Mouse (Mus musculus) heart, embryonic 16.5 days (tissue): Measurements from ENCODE around the gene Rock2. TPM values are rescaled to one million over a fixed set of nuclear protein-coding genes. Genes with fewer than 3 reads are reported as not detected.

Experiments
- ATAC-seq: fragments of 200-750 bp; cut with Nextera tagmentation; replicated peaks from 2 replicates; pipeline ENCODE4 v1.8.0; 2017; ENCODE audit warnings: moderate number of reproducible peaks; ENCODE audit not compliant: insufficient read depth, low FRiP score; ENCODE audit errors: extremely low read depth
- H3K27ac ChIP-seq: fragments of 300-500 bp; sonication (generic); 2 replicates; pipeline ENCODE4 v1.5.1; 2014; ENCODE audit warnings: mild to moderate bottlenecking, low read length, control low read depth, moderate library complexity
- H3K27me3 ChIP-seq: fragments of 300-500 bp; sonication (generic); 2 replicates; pipeline ENCODE4 v1.6.1; 2014; ENCODE audit warnings: low read length, mixed read lengths; ENCODE audit not compliant: control insufficient read depth, insufficient read depth
- H3K36me3 ChIP-seq: fragments of 300-500 bp; sonication (generic); 2 replicates; pipeline ENCODE4 v1.6.1; 2014; ENCODE audit not compliant: control insufficient read depth, insufficient read depth
- H3K4me1 ChIP-seq: fragments of 300-500 bp; sonication (generic); 2 replicates; pipeline ENCODE4 v1.6.1; 2014; ENCODE audit warnings: low read length, mixed read lengths; ENCODE audit not compliant: control insufficient read depth, insufficient read depth
- H3K4me2 ChIP-seq: fragments of 300-500 bp; sonication (generic); 2 replicates; pipeline ENCODE4 v1.6.1; 2014; ENCODE audit warnings: low read depth, mild to moderate bottlenecking, control low read depth, low read length
- H3K4me3 ChIP-seq: fragments of 300-500 bp; sonication (generic); 2 replicates; pipeline ENCODE4 v1.5.1; 2014; ENCODE audit warnings: mild to moderate bottlenecking, control low read depth, low read length
- H3K9ac ChIP-seq: fragments of 300-500 bp; sonication (generic); 2 replicates; pipeline ENCODE4 v1.6.1; 2014; ENCODE audit warnings: low read length, control low read depth
- H3K9me3 ChIP-seq: fragments of 300-500 bp; sonication (generic); replicated peaks from 2 replicates; pipeline ENCODE4 v1.6.1; 2016; ENCODE audit warnings: low read length; ENCODE audit not compliant: control insufficient read depth
- WGBS: fragments of 180-500 bp; shearing (Covaris S2); extraction: QIAGEN DNeasy Blood & Tissue Kit; methylation state at CpG from one replicate; pipeline ENCODE4 v1.1.7; 2014; 5-methylcytosine and 5-hydroxymethylcytosine counted together
- polyA plus RNA-seq: library from polyadenylated mRNA; unstranded; fragments of >200 nt; fragmentation: Nextera tagmentation; extraction: Ambion mirVana; gene quantifications from 2 replicates; pipeline ENCODE4 v1.2.1, GENCODE M21; 2015

Rock2 gene
- polyA plus RNA-seq, 1 experiment from 2014 or later, result 16.8 TPM

GRCm38 (mm10) chr12:16858081-16858480, 36.6 kb upstream of the Rock2 start:
- no peak overlapping the region for H3K9ac ChIP-seq
- no peaks in the 10 kb centered on the region for H3K27me3 ChIP-seq
- no peaks in the 10 kb centered on the region for H3K36me3 ChIP-seq
- 70% methylated on average over 4 of the region's 4 CpGs for WGBS
- H3K4me3 ChIP-seq, result no peak overlapping the region
- no peaks in the 10 kb centered on the region for H3K9me3 ChIP-seq
- no peak for ATAC-seq
- no peak overlapping the region for H3K4me2 ChIP-seq
- peaks cover 8% of the 10 kb centered on the region for H3K4me1 ChIP-seq
- no peak overlapping the region for H3K27ac ChIP-seq

DNA sequence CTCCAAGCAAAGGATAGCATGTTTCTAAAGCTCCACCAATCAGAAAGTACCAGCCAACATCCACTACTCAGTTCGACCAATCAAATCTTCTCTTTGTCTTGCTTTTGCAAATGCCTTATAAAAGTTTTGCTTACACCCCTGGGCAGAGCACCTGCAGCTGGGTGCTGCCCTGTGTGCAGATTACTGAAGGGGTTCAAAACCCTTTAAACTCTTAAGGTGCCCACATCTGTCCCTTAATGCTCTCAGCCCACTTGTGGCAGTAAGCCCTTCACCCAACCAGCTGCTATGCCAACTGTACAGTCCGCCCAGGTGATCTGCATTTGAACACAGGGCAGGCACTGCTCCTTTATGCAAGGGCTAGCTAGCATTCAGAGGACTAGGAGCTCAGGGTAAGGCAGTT, 34.9 kb upstream of the Rock2 start:
- Histone ChIP-seq H3K9ac (no peak overlapping the region), H3K4me3 (no peak overlapping the region), H3K4me2 (no peak overlapping the region), H3K9me3 (no peaks in the 10 kb centered on the region), H3K36me3 (no peaks in the 10 kb centered on the region), H3K27ac (no peak overlapping the region), H3K27me3 (no peaks in the 10 kb centered on the region), H3K4me1 (no peaks in the 10 kb centered on the region)
- ATAC-seq, result no peak
- 90% methylated on average over 2 of the region's 2 CpGs for WGBS

GRCm38 (mm10) chr12:16860533-16860932, 34.2 kb upstream of the Rock2 start:
- H3K36me3 ChIP-seq, result no peaks in the 10 kb centered on the region
- no peak overlapping the region for H3K4me3 ChIP-seq
- ATAC-seq, result no peak
- no peaks in the 10 kb centered on the region for H3K4me1 ChIP-seq
- H3K27ac ChIP-seq, result no peak overlapping the region
- 84% methylated on average over 1 of the region's 1 CpGs for WGBS
- H3K4me2 ChIP-seq, result no peak overlapping the region
- no peak overlapping the region for H3K9ac ChIP-seq
- H3K27me3 ChIP-seq, result no peaks in the 10 kb centered on the region
- H3K9me3 ChIP-seq, result no peaks in the 10 kb centered on the region

GRCm38 (mm10) chr12:16860961-16861360, 33.7 kb upstream of the Rock2 start:
- Histone ChIP-seq H3K4me3 (no peak overlapping the region), H3K4me2 (no peak overlapping the region), H3K9me3 (no peaks in the 10 kb centered on the region), H3K4me1 (no peaks in the 10 kb centered on the region), H3K27ac (no peak overlapping the region), H3K9ac (no peak overlapping the region), H3K27me3 (no peaks in the 10 kb centered on the region), H3K36me3 (no peaks in the 10 kb centered on the region)
- no peak for ATAC-seq
- 36% methylated on average over 3 of the region's 3 CpGs for WGBS

- Histone ChIP-seq H3K36me3 (no peaks in the 10 kb centered on the region), H3K4me1 (peaks cover 26% of the 10 kb centered on the region), H3K9ac (no peak overlapping the region), H3K27ac (no peak overlapping the region), H3K27me3 (no peaks in the 10 kb centered on the region), H3K9me3 (no peaks in the 10 kb centered on the region), H3K4me2 (no peak overlapping the region), H3K4me3 (no peak overlapping the region)
- no peak for ATAC-seq
- 73% methylated on average over 4 of the region's 4 CpGs for WGBS
Measured at GRCm38 (mm10) chr12:16864477-16864876, 30.2 kb upstream of the Rock2 start.

GRCm38 (mm10) chr12:16865871-16866270, 28.8 kb upstream of the Rock2 start:
- Histone ChIP-seq H3K4me3 (no peak overlapping the region), H3K4me1 (peaks cover 40% of the 10 kb centered on the region), H3K4me2 (no peak overlapping the region), H3K36me3 (no peaks in the 10 kb centered on the region), H3K9ac (no peak overlapping the region), H3K27me3 (no peaks in the 10 kb centered on the region), H3K9me3 (no peaks in the 10 kb centered on the region), H3K27ac (peak overlapping the region; percentile 60; the same call in 1 of the 2 replicates)
- ATAC-seq, result no peak
- WGBS, result 39% methylated on average over 3 of the region's 3 CpGs

GRCm38 (mm10) chr12:16866460-16866859, 28.2 kb upstream of the Rock2 start:
- Histone ChIP-seq H3K9me3 (no peaks in the 10 kb centered on the region), H3K36me3 (no peaks in the 10 kb centered on the region), H3K4me1 (peaks cover 43% of the 10 kb centered on the region), H3K4me3 (no peak overlapping the region), H3K27me3 (no peaks in the 10 kb centered on the region), H3K9ac (no peak overlapping the region), H3K27ac (peak overlapping the region; percentile 60), H3K4me2 (no peak overlapping the region)
- WGBS, result 23% methylated on average over 3 of the region's 3 CpGs
- no peak for ATAC-seq

GRCm38 (mm10) chr12:16867306-16867705, 27.4 kb upstream of the Rock2 start:
- H3K27me3 ChIP-seq, result no peaks in the 10 kb centered on the region
- no peak overlapping the region for H3K9ac ChIP-seq
- no peak overlapping the region for H3K4me2 ChIP-seq
- no peak overlapping the region for H3K4me3 ChIP-seq
- no peak overlapping the region for H3K27ac ChIP-seq
- peaks cover 43% of the 10 kb centered on the region for H3K4me1 ChIP-seq
- no peak for ATAC-seq
- 61% methylated on average over 7 of the region's 7 CpGs for WGBS
- no peaks in the 10 kb centered on the region for H3K36me3 ChIP-seq
- no peaks in the 10 kb centered on the region for H3K9me3 ChIP-seq

GRCm38 (mm10) chr12:16868618-16869017, 26.1 kb upstream of the Rock2 start:
- WGBS, result 71% methylated on average over 6 of the region's 6 CpGs
- Histone ChIP-seq H3K4me2 (no peak overlapping the region), H3K9me3 (no peaks in the 10 kb centered on the region), H3K9ac (no peak overlapping the region), H3K4me3 (no peak overlapping the region), H3K36me3 (no peaks in the 10 kb centered on the region), H3K27ac (peak overlapping the region; percentile 97), H3K27me3 (no peaks in the 10 kb centered on the region), H3K4me1 (peaks cover 51% of the 10 kb centered on the region)
- no peak for ATAC-seq
